Mouse (Mus musculus) CH12.LX (cell line): ENCODE results near the gene Sall2. TPM values are rescaled to one million over a fixed set of nuclear protein-coding genes. Genes with fewer than 3 reads are reported as not detected.

Experiments used
- DNase-seq: peaks from one replicate; pipeline ENCODE4 v3.0.0-alpha.2; 2013; ENCODE audit errors: extremely low read depth
- H3K27ac ChIP-seq: 2 replicates; pipeline ENCODE4 v1.5.1; 2012; ENCODE audit warnings: low read depth, mild to moderate bottlenecking, control low read depth, moderate library complexity; ENCODE audit not compliant: insufficient read depth
- H3K27me3 ChIP-seq: replicated peaks from 2 replicates; pipeline ENCODE3; 2012; ENCODE audit warnings: inconsistent platforms
- H3K36me3 ChIP-seq, 2 experiments: replicated peaks in 1 of 2; 2 replicates each; pipeline versions ENCODE3 to v1.6.1; 2012; ENCODE audit warnings: inconsistent platforms in 1 of 2, low read length in 1 of 2, mild to moderate bottlenecking in 1 of 2, mixed read lengths in 1 of 2, moderate library complexity in 1 of 2; ENCODE audit not compliant: control insufficient read depth in 1 of 2, insufficient read depth in 1 of 2
- H3K4me1 ChIP-seq, 2 experiments: 2 replicates each; pipeline ENCODE4 v1.6.1; 2012; ENCODE audit warnings: inconsistent platforms in 1 of 2, moderate library complexity in 1 of 2; ENCODE audit not compliant: insufficient read depth in 2 of 2, control insufficient read depth in 1 of 2
- H3K4me2 ChIP-seq: 2 replicates; pipeline ENCODE4 v1.6.1; 2012; ENCODE audit warnings: low read depth, mild to moderate bottlenecking, control low read depth; ENCODE audit not compliant: poor library complexity, insufficient read depth, severe bottlenecking
- H3K4me3 ChIP-seq, 3 experiments: fragments of 150-350 bp in 1 of 3; sonication (generic) in 1 of 3; replicated peaks in 1 of 3; 2 replicates each; pipeline versions ENCODE3 to v1.5.1; 2011 to 2012; ENCODE audit warnings: low read depth in 2 of 3, low read length in 2 of 3, mild to moderate bottlenecking in 2 of 3, moderate library complexity in 2 of 3, control low read depth in 1 of 3, improper control_type of control experiment in 1 of 3, inconsistent platforms in 1 of 3, mixed read lengths in 1 of 3; ENCODE audit not compliant: poor library complexity in 1 of 3
- H3K79me2 ChIP-seq: replicated peaks from 2 replicates; pipeline ENCODE4 v1.6.1; 2012; ENCODE audit warnings: mild to moderate bottlenecking, moderate library complexity; ENCODE audit not compliant: control insufficient read depth, poor library complexity, insufficient read depth, severe bottlenecking; ENCODE audit errors: extremely low read depth
- H3K9ac ChIP-seq: 2 replicates; pipeline ENCODE4 v1.6.1; 2012; ENCODE audit warnings: low read depth, mild to moderate bottlenecking, control low read depth, moderate library complexity; ENCODE audit not compliant: insufficient read depth
- H3K9me3 ChIP-seq: replicated peaks from 2 replicates; pipeline ENCODE3; 2012; ENCODE audit warnings: low read length, inconsistent platforms, mixed read lengths
- BHLHE40 ChIP-seq: IDR thresholded peaks from 2 replicates; pipeline ENCODE4 v1.6.1; 2011; ENCODE audit warnings: mild to moderate bottlenecking, low read depth, low read length, improper control_type of control experiment
- CHD1 ChIP-seq: IDR thresholded peaks from 2 replicates; pipeline ENCODE4 v1.6.1; 2012; ENCODE audit warnings: low read depth, low read length, improper control_type of control experiment, inconsistent platforms
- CHD2 ChIP-seq: IDR thresholded peaks from 2 replicates; pipeline ENCODE4 v1.6.1; 2011; ENCODE audit warnings: low read length, improper control_type of control experiment
- CTCF ChIP-seq, 2 experiments: IDR thresholded peaks in 1 of 2; conservative IDR thresholded peaks in 1 of 2; 2 replicates each; pipeline ENCODE4 v1.5.1; 2011 to 2012; ENCODE audit warnings: low read depth in 2 of 2, low read length in 2 of 2, improper control_type of control experiment in 1 of 2, inconsistent platforms in 1 of 2, mild to moderate bottlenecking in 1 of 2, moderate library complexity in 1 of 2
- ELF1 ChIP-seq: IDR thresholded peaks from 2 replicates; pipeline ENCODE4 v1.6.1; 2014; ENCODE audit warnings: low read depth, mild to moderate bottlenecking, inconsistent platforms, low read length, improper control_type of control experiment
- ETS1 ChIP-seq: conservative IDR thresholded peaks from 2 replicates; pipeline ENCODE4 v1.6.1; 2012; ENCODE audit warnings: low read depth, mild to moderate bottlenecking, inconsistent platforms, low read length, improper control_type of control experiment, moderate library complexity
- HCFC1 ChIP-seq: IDR thresholded peaks from 2 replicates; pipeline ENCODE4 v1.6.1; 2012; ENCODE audit warnings: low read depth, mild to moderate bottlenecking, inconsistent platforms, low read length, improper control_type of control experiment
- IRF4 ChIP-seq: IDR thresholded peaks from 2 replicates; pipeline ENCODE4 v1.6.1; 2014; ENCODE audit warnings: low read depth, mild to moderate bottlenecking, inconsistent platforms, low read length, improper control_type of control experiment
- JUN ChIP-seq: IDR thresholded peaks from 2 replicates; pipeline ENCODE4 v1.6.1; 2011; ENCODE audit warnings: low read depth, mild to moderate bottlenecking, low read length, improper control_type of control experiment, moderate library complexity; ENCODE audit not compliant: insufficient read depth
- JUND ChIP-seq: conservative IDR thresholded peaks from 2 replicates; pipeline ENCODE4 v1.6.1; 2011; ENCODE audit warnings: low read depth, low read length, improper control_type of control experiment
- MAX ChIP-seq: IDR thresholded peaks from 2 replicates; pipeline ENCODE4 v1.6.1; 2011; ENCODE audit warnings: low read length, improper control_type of control experiment
- MEF2A ChIP-seq: IDR thresholded peaks from 2 replicates; pipeline ENCODE4 v1.6.1; 2014; ENCODE audit warnings: low read depth, mild to moderate bottlenecking, inconsistent platforms, low read length, improper control_type of control experiment, borderline replicate concordance
- MYC ChIP-seq: IDR thresholded peaks from 2 replicates; pipeline ENCODE4 v1.6.1; 2011; ENCODE audit warnings: low read depth, mild to moderate bottlenecking, improper control_type of control experiment, low read length
- NELFE ChIP-seq: IDR thresholded peaks from 2 replicates; pipeline ENCODE4 v1.6.1; 2011; ENCODE audit warnings: low read depth, low read length, improper control_type of control experiment
- POLR2AphosphoS2 ChIP-seq: IDR thresholded peaks from 2 replicates; pipeline ENCODE4 v1.6.1; 2011; ENCODE audit warnings: low read depth, low read length, improper control_type of control experiment
- RAD21 ChIP-seq: IDR thresholded peaks from 2 replicates; pipeline ENCODE4 v1.6.1; 2011; ENCODE audit warnings: low read depth, mild to moderate bottlenecking, low read length, improper control_type of control experiment, moderate library complexity
- RCOR1 ChIP-seq: conservative IDR thresholded peaks from 2 replicates; pipeline ENCODE4 v1.6.1; 2012; ENCODE audit warnings: low read depth, mild to moderate bottlenecking, inconsistent platforms, low read length, improper control_type of control experiment
- SIN3A ChIP-seq: IDR thresholded peaks from 2 replicates; pipeline ENCODE4 v1.6.1; 2012; ENCODE audit warnings: low read length, improper control_type of control experiment, inconsistent platforms
- ZMIZ1 ChIP-seq: IDR thresholded peaks from 2 replicates; pipeline ENCODE4 v1.6.1; 2012; ENCODE audit warnings: low read depth, mild to moderate bottlenecking, inconsistent platforms, low read length, improper control_type of control experiment
- ZNF384 ChIP-seq: IDR thresholded peaks from 2 replicates; pipeline ENCODE4 v1.6.1; 2012; ENCODE audit warnings: low read depth, low read length, improper control_type of control experiment, inconsistent platforms
- dilution Hi-C: fragments of 300-500 bp; cut with MboI; formaldehyde crosslinking; loops from 2 replicates; pipeline ENCODE4 v1.14.3; 2020; ENCODE audit warnings: low sequenced_read_pairs; ENCODE audit not compliant: extremely low pct_unique_long_range_greater_than_20kb, extremely low pct_ligation_motif_present
- in situ Hi-C: fragments of 300-500 bp; cut with MboI; formaldehyde crosslinking; loops from 3 replicates; pipeline ENCODE4 v1.14.3; 2019; ENCODE audit warnings: low sequenced_read_pairs, low pct_ligation_motif_present, low pct_unique_long_range_greater_than_20kb, mixed read lengths
- polyA plus RNA-seq: library from polyadenylated mRNA; unstranded; fragments of >175 nt; gene quantifications from 2 replicates; pipeline ENCODE4 v1.2.1, GENCODE M21; 2012; ENCODE audit warnings: low read depth; ENCODE audit not compliant: insufficient read length
- total RNA-seq, 2 experiments: library from RNA; depleted of rRNA; stranded (reverse); fragments of 300-350 nt in 1 of 2; fragments of >200 nt in 1 of 2; gene quantifications; 2 replicates each; pipeline ENCODE4 v1.2.3; 2012 to 2014

Gene Sall2
- total and polyA plus RNA-seq, 3 experiments, result 0.16 to 1.5 (median 0.40) TPM

DNA sequence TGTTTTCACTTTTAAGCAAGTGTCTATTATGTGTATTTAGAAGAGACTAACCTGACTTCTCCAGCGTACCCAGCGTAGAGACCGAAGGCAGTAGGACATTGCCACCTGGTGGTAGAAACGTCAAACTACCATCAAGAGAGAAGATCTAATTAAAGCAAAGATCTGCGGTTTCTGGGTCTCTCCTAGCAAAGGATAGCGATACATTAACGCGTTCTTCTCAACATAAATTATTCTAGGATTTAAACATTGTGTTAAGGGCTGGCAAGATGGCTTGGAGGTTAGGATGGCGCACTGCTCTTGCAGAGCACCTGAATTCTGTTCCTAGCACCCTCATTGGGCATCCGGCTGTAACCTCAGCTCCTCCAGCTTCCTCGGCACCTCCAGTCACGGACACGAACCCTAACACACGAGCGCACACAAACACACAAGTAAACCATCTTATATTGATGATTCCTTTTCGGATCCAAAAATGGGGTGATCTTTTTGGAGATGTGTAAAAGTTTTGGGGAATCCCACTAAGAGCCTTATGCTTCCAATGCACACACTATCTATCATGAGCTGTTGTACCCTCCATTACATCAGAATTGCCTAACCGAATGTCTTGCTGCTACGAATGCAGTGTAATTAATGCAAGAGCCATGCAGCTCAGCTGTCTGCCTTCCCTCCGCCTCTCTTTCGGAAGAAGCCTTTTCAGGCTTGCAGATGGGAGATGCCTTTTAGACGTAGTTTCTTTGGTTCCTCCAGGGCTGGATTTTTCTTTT, 10.4 kb upstream of the Sall2 start (continued):
- 0 out of 2 replicates have a peak, but pooled peaks have one; percentile 64 for TF ChIP-seq MYC
- no peak; the same call in none of the 2 replicates for TF ChIP-seq RAD21
- TF ChIP-seq BHLHE40, result no peak

GRCm38 (mm10) chr14:52332171-52332570, 3.6 kb upstream of the Sall2 start:
- in situ Hi-C loops, result loop anchor here (10.0 to 25.0 kb wide), 3 partner anchors 137 to 420 kb away; partner anchors contain the start of genes Ndrg2, Rnase13, Supt16 and Tppp2
- Histone ChIP-seq H3K4me3 (no peak overlapping the region), H3K36me3 (no peaks in the 10 kb centered on the region), H3K9ac (no peak overlapping the region), H3K27me3 (peaks cover 4% of the 10 kb centered on the region), H3K4me2 (no peak overlapping the region), H3K79me2 (no peaks in the 10 kb centered on the region), H3K4me1 (peaks cover 2 to 5% of the 10 kb centered on the region in 2 experiments; a peak in 2 of 4 replicates), H3K27ac (no peak overlapping the region), H3K9me3 (no peaks in the 10 kb centered on the region)
- DNase-seq, result no peak
- TF ChIP-seq HCFC1 (no peak), ZMIZ1 (no peak), ELF1 (no peak), ETS1 (no peak), MEF2A (no peak), JUND (no peak), CHD1 (no peak), CTCF (conservative IDR thresholded peaks at IDR 0.05 in 1 of 2, IDR thresholded peaks at IDR 0.05 in 1 of 2; ENCODE audit: low read depth in 2 of 2, low read length in 2 of 2) (no peak), IRF4 (no peak), POLR2AphosphoS2 (no peak), CHD2 (no peak), ZNF384 (no peak), NELFE (no peak), RCOR1 (no peak), BHLHE40 (no peak), JUN (no peak), SIN3A (no peak), MAX (no peak)
- dilution Hi-C loops, result no loop called here
